Mouse (Mus musculus): ENCODE measurements around the gene Ehd2.
A peak's percentile ranks its signal among the peaks of the same experiment; 100 is the strongest.
"Not testable (repeated sequence)": the region's sequence is repeated elsewhere in the genome, so short reads cannot be mapped to it uniquely, and the experiment has no call there.

Ehd2 gene

DNA sequence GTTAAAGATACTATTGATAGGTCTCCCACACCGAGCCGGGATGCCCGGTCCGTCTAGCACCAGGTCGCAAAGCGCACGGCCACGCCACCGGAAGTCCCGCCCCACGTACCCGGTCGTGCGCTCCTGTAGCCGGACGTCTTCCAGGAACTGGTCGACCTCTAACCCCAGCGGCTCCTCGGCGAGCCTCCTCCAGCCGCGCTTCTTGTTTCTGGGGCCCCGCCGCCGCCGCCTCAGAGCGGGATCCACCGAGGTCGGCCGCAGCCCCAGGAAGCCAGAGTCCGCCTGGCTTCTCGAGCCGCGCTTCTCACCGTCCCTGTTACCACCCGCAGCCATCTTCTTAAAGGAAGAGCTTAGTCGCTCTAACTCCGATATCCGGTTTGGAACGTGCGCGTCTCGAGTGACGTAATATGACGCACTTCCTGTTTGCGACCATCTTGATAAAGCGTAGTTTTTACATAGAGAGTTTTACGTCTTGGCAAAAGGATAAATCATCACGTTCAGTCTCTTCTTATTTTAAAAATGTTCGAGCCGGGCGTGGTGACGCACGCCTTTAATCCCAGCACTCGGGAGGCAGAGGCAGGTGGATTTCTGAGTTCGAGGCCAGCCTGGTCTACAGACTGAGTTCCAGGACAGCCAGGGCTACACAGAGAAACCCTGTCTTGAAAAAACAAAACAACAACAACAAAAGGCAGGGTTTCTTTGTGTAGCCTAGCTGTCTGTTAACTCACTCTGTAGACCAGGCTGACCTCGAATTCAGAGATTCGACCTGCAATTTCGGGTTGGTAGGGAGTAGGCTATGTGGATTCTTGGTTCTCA is 21.4 kb downstream of the Ehd2 start, which contains the start of gene Nop53:
Gene Nop53, minus strand, starts transcription at position 354 of the 816 bp plus-strand sequence.
- DNase-seq (ENCODE audit: low spot score), result peak; percentile 92

DNA sequence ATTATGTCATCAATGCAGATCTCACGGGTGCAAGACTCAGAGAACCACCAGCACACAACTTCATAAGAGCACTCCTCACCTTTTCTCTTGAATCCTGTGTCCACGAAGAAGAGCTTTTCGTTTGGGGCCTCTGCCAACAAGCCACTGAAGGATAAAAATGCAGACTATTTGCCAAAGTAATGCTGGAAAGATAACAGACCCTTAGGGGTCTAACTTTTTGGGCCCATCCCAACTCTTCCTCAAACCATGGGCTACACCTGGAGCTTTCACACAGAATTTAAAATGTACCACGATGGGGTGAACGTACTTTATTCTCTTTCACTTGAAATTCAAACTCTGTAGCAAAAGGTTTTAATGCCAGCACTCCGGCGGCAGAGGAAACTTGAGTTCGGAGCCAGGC is 22.2 kb downstream of the Ehd2 start:
- DNase-seq (ENCODE audit: low spot score), result no peak

DNA sequence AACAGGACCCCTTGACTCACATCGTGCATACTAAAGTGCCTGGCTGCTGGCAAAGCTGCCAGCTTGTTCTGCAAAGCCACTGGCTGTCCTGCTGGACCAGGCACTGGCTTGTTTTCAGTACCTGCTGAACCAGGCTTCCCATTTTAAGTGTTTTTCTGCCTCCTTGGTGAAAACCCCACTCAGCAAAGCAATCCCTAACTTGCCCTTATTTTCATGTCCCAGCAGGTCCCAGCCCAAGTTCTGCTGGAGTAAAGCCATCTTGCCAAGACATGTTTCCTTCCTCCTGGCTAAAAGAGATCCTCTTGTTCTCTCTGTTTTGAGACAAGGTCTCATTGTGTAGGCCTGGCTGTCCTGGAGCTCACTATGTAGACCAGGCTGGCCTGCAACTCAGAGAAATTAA is 23.1 kb downstream of the Ehd2 start:
- no peak for DNase-seq (ENCODE audit: low spot score)

DNA sequence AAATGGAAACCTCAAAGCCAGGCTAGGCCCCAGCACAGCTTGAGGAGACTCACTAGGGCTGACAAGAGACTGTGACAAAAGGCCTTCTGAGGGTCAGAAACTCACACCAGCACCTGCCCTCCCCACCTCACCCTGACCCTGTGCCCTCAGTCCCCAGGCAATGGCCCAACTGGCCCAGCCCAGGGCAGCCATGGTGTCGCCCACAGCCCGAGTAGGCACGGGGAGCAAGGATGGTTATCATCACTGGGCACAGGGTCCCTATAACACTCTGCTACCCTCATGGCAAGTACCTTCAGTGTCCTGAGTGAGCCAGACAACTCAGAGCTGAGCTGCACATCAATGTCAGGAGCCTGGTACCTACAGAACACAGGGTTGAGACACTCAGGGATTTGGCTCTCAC is 28.7 kb downstream of the Ehd2 start:
- DNase-seq (ENCODE audit: low spot score), result no peak

DNA sequence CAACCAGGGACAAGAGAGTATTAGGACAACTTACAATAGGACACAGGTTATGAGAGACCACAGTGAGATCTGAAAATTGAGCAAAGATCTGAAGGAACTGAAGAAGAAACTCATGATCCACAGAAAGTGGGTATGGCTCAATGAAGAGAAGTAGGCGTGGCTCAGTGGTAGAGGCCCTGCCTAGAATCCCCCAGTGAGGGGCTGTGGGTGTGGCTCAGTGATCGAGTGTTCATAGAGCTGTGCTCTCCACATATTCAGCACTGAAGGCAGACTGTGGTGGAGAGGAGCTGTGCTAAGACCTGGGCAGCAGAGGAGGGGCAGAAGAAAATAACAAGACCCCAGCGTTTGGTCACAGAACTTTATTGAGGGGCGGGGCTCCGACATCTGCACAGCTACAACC is 29.9 kb downstream of the Ehd2 start:
- no peak for DNase-seq (ENCODE audit: low spot score)

DNA sequence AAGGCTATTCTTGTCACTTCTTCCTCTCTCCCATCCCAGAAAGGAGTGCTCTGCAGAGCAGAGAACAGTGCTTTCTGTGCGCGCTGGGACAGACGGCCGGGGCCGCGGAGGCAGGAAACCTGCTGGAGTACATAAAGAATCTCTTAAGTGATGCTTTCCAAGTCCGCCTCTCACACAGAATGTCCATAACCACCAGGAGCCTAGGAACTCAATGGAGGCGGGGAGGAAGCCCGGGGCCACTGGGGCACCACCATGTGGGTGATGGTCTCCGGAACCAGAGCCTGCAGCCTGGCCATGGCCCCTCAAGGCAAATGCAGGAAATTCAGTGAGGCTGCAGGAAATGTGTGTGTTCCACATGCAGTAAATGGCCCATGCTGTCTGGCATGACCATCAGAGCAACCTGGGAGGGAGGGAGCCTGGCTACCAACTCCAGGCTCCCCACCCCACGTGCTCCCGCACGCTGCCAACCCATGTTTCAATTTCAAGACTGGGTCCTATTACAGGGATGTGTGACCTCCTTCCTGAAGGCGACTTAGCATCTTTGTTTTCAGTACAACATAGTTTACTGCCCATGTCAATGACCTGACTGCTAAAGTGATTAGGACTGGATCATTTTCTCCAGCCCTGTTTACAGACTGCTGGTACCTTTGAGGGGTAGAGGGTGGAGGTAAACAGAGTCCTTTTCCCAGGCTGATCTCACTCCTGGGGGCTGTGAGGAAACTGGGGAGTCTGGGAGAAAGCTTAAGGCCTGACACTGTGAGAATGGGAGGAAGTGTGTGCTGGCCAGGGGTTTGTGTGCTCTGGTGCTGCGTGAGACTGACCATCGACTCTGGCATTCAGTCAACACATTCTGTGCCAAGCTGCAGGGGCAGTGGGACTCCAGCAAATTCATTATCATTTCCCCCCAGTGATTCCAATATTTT is 33.7 kb downstream of the Ehd2 start:
- DNase-seq (ENCODE audit: low spot score), result no peak

DNA sequence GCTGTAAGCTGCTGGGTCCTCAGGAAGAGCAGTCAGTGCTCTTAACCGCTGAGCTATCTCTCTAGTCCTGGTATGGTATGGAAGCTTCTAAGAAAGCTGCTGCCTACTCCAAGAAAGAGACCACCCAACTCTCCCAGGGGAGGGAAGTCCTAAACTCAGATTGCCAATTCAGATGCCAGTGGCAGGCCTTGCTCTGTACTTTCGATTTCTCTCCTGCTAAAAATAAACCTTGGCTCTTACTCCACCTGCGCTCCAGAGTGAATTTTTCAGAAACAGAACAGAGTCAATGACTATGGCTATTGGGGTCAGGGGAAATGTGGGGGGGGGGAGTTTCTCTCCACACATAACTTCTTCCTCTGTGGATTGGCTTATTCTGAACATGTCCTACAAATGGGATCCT is 35.7 kb downstream of the Ehd2 start:
- DNase-seq (ENCODE audit: low spot score), result no peak

DNA sequence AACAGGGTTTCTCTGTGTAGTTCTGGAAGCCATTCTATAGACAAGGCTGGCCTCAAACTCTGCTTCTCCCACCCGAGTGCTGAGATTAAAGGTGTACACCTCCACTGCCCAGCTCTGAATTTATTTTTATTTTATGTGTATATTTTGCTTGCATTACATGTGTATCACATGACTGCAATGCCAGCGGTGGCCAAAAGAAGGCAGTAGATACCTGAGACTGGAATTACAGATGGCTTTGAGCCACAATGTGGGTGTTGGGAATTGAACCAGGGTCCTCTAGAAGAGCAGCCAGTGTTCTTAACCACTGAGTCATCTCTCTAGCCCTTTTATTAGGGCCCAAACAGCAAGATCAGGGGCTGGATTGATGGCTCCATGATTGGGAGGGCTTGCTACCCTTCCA is 36.8 kb downstream of the Ehd2 start:
- DNase-seq (ENCODE audit: low spot score), result no peak

DNA sequence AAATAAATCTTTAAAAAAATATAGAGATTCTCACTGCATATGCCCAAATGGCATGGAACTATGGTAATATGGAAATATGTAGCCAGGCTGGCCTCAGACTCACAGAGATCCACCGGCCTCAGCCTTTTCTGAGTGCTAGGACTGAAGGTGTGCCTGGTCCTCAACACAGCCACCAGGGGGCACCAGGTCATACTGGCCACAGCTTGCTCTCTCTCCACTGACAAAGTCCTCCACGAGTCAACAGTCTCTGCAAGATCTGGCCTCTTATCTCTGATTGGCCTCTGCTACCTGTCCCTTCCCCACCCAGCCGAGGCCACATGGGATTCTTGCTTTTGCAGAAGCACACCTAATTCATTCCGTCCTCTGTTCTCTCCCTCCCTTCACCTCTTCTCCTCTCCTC is 37.5 kb downstream of the Ehd2 start:
- DNase-seq (ENCODE audit: low spot score), result peak; percentile 82

DNA sequence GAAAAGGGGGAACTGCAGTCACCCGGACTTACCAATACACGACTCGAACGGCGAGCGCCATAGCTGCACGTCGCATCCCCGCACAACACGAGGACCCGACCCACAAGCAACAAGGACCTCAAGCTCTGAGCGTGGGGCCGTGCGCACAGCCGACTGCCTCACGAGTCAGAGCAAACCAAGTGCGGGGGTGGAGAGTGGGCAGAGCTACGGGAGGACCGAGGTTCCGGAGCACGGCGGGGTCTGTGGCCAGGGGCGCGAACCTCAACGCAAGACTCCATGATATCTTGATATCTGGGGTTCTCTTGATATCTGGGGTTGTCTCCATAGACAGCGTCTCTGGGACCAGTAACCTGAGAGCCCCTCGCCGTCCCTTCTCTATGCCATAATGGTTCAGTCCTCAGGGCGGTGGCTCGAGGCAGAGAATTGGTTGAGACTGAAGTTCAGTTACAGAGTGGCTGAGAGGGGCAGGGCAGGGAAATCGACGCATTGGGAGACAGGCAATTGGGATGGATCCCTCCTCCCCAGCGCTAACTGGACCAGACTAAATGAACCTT is 45.1 kb downstream of the Ehd2 start, which contains the start of gene Selenow:
Gene Selenow, minus strand, starts transcription at position 183 of the 554 bp plus-strand sequence.
- peak; percentile 90 for DNase-seq (ENCODE audit: low spot score)

DNA sequence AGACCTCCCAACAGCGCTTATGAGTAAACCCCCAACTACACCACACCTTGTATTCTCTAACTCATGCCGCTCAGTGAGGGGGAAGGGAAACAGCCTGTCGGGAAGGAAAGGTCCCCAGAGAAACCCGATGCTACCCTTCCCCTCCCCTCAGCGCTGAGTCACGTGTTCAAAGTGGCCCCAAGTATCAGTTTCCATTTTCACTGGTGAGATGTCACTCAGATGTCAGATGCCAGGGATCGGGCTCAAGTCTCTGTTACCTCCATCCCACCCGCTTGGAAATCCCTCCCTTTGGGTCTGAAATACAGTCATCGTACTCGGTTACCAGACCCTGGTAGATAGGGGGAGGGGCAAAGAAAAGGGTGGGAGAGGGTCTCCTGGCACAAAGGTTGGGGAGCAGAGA is 45.6 kb downstream of the Ehd2 start:
- DNase-seq (ENCODE audit: low spot score), result no peak

DNA sequence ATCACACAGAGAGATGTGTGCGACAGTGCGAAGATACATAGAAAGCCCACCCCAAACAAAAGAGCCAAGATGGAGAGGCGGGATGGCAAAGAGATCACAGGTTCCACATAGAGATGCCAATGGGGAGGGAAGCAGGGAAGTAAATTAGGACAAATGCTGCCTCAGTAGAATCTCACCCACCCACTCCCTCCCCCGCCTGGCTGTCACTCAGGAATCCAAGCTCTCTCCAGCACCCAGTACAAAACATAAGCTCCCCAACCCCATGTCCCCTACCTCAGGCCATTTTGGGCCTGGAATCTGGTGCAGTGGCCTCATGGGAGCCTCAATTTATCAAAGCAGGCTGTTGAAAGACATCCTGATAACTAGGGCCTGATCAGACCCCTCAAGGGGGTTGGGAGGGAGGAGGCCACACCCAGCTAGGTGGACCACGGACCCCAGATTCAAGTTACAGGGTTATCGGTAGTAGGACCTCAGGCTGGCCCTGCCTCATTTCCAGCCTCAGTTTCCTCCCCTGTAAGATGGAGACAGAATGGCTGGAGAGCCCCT is 46.6 kb downstream of the Ehd2 start:
- DNase-seq (ENCODE audit: low spot score), result no peak

DNA sequence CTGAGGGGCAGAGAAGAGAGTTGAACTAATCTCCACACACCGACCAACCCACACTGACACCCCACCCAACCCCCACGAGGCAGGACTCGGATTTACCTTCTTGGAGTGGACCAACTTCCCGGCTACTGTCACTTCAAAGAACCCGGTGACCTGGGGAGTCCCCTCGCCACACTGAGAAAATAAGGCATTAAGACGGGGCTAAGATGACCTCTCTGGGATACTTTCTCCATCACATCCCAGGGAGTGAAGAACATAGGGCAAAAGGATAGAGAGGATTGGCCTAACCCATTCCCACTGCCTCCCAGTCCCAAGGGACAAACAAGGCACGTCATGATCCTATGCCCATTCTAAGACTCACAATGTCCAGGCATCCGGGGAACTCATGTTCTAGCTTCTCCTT is 47.4 kb downstream of the Ehd2 start:
- DNase-seq (ENCODE audit: low spot score), result no peak

DNA sequence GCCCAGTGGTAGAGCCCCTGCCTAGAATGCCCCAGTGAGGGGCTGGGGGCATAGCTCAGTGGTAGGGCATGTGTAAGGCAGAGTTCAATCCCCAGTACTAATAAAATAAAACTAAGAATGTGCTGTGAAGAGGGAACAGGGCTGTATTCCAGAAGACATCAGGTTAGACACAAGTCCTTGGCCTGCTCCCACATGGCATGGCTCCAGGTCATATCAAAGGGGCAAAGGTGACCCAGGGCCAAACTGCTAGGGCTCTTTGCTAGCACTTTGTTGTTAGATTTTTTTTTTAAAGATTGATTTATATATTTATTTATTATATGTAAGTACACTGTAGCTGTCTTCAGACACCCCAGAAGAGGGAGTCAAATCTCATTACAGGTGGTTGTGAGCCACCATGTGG is 49.0 kb downstream of the Ehd2 start:
- DNase-seq (ENCODE audit: low spot score), result no peak

DNA sequence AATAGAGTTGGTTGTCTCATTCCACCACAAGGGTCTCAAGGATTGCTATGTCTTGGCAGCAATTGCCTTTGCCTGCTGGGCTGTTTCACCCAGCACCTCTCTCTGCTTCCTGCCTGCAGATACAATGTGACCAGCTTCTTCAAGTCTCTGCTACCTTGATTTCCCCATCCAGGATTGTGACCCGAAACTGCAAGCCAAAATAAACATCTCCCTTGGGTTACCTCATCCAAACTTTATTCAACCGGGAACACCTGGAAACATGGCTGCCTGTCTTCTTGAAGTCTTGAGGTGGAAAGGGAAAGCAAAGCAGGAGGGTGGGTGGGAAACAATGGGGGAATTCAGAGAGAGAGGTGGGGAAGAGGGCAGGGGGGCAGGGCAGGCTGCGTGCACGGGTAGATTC is 50.4 kb downstream of the Ehd2 start:
- DNase-seq (ENCODE audit: low spot score), result no peak

DNA sequence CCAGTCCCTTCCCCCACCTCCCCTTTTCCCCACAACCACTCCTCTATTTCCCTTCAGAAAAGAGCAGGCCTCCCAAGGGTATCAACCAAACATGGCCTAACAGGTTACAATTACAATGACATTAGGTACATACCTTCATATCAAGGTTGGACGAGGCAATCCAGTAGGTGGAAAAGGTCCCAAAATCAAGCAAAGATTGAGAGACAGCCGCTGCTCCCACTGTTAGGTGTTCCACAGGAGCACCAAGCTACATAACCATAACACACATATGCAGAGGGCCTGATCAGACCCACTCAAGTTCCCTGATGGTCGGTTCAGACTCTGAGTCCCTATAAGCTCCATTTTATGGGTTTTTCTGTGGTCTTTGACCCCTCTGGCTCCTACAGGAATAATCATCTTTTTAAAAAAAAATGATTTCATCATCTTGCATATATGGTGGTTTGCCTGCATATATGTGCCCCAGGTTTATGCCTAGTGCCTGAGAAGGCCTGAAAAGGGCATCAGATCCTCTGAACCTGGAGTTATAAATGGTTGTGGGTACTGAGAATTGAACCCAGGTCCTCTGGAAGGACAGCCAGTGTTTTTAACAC is 51.1 kb downstream of the Ehd2 start:
- no peak for DNase-seq (ENCODE audit: low spot score)

DNA sequence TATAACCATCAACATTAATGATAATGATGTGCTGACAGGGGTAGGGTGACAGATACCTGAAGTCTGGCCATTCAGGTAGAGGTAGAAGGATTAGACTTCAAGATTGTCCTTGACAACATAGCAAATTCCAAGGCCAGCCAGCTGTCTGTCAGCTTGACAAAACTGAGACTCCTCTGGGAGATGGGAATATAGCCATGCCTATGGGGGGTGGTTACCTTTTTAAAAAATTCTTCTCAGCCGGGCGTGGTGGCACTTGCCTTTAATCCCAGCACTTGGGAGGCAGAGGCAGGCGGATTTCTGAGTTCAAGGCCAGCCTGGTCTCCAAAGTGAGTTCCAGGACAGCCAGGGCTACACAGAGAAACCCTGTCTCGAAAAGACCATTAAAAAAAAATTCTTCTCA is 51.7 kb downstream of the Ehd2 start:
- DNase-seq (ENCODE audit: low spot score), result not testable (repeated sequence)

DNA sequence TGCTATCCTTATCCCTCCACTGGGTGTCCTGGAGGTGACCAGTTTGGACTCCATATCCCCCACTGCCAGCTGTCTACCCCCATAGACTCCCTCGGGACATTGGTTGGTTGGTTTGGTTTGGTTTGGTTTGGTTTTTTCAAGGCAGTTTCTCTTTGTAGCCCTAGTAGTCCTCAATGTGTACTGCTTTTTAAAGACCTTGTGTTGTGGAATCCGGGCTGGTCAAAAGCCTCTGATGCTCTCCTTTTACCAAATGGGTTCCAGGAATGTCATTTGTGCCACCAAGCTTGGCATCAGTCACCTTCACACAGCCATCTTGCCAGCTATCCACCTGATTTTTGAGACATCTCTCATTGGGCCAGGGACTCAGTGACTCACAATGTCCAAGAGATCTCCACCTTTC is 52.6 kb downstream of the Ehd2 start:
- no peak for DNase-seq (ENCODE audit: low spot score)

DNA sequence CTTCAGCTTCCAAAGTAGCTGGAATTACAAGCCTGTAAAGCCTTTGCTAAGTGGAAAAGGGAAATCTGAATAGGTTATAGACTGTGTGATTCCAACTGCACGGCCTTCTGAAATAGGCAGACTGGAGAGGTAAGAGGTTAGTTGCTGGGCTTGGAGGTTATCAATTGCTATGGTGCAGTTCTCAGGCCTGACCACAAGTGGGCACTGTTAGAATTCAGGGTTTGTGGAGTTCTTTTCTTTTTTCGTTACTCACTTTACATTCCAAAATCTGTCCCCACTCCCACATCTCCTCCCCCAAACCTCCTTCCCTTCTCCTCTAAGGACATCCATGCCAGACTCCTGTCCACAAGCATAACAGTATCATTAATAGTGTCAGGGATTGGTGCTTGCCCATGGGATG is 53.1 kb downstream of the Ehd2 start:
- peak; percentile 64 for DNase-seq (ENCODE audit: low spot score)

DNA sequence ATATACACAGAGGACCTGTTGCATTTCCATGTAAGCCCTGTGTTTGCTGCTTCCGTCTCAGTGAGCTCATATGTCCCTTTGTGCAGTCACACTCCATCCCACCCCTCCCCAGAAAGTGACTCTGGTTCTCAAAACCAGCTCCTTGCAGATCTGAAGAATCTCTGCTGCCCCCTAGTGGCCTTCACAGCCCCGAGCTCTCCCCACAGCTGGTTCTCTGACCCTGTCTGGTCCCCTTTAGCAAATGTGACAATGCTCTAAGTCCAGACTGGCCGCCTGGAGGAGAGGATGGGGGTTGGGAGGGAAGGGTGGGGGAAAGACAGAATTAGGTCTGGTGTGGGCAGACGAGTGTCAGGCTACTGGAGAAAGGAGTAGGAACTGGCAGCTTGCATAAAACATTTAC is 55.2 kb downstream of the Ehd2 start:
- peak; percentile 85 for DNase-seq (ENCODE audit: low spot score)

DNA sequence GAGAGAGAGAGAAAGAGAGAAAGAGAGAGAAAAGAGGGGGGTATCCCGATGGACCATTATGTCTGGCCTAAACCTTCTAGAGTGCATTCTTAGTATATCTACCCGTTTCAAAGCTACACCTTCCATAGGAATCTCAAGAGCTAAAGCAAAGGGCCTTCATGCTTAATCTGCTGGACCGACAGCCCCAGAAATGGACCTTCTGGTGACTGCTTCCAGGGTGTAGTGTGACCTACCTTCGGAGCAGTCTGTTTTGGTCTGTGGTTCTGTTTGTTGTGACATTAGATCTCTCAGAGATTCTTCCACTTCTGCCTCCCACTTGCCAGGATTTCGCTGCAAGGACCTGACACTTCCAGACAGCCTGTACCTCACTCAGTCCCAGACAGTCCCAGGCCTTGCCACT is 56.8 kb downstream of the Ehd2 start:
- DNase-seq (ENCODE audit: low spot score), result no peak

DNA sequence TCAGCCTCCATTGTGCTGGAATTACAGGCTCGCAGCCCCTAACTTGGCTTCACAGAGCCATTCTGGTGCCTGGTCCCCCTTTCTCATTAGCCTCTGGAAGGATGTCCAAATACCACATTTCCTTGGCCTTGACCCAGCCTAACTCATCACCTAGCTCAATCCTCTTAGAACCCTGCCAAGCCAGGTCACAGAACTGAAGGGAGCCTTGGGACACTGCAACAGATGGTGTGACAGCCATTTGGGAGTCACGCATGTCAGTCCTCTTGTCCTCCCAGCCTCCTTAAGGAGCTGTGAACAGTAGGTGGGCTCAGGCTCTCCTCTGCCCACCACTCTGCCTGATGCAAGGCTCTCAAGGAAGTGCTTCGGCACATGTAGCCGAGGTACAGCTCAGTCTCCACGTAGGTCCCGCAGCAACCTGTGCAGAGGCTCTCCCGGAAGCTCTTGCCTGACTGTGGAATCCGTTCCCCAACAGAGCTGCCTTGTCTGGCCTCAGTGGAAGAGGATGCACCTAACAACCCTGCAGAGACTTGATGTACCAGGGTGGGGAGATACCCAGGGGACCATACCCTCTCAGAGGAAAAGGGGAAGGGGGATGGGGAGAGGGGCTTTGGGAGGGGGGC is 59.3 kb downstream of the Ehd2 start:
- DNase-seq (ENCODE audit: low spot score), result no peak
